Mouse (Mus musculus) heart, embryonic 16.5 days (tissue): ENCODE measurements around the gene Gm28038. TPM values are rescaled to one million over a fixed set of nuclear protein-coding genes. Genes with fewer than 3 reads are reported as not detected.

Source experiments
- ATAC-seq: fragments of 200-750 bp; cut with Nextera tagmentation; replicated peaks from 2 replicates; pipeline ENCODE4 v1.8.0; 2017; ENCODE audit warnings: moderate number of reproducible peaks; ENCODE audit not compliant: insufficient read depth, low FRiP score; ENCODE audit errors: extremely low read depth
- H3K27ac ChIP-seq: fragments of 300-500 bp; sonication (generic); 2 replicates; pipeline ENCODE4 v1.5.1; 2014; ENCODE audit warnings: mild to moderate bottlenecking, low read length, control low read depth, moderate library complexity
- H3K27me3 ChIP-seq: fragments of 300-500 bp; sonication (generic); 2 replicates; pipeline ENCODE4 v1.6.1; 2014; ENCODE audit warnings: low read length, mixed read lengths; ENCODE audit not compliant: control insufficient read depth, insufficient read depth
- H3K36me3 ChIP-seq: fragments of 300-500 bp; sonication (generic); 2 replicates; pipeline ENCODE4 v1.6.1; 2014; ENCODE audit not compliant: control insufficient read depth, insufficient read depth
- H3K4me1 ChIP-seq: fragments of 300-500 bp; sonication (generic); 2 replicates; pipeline ENCODE4 v1.6.1; 2014; ENCODE audit warnings: low read length, mixed read lengths; ENCODE audit not compliant: control insufficient read depth, insufficient read depth
- H3K4me2 ChIP-seq: fragments of 300-500 bp; sonication (generic); 2 replicates; pipeline ENCODE4 v1.6.1; 2014; ENCODE audit warnings: low read depth, mild to moderate bottlenecking, control low read depth, low read length
- H3K4me3 ChIP-seq: fragments of 300-500 bp; sonication (generic); 2 replicates; pipeline ENCODE4 v1.5.1; 2014; ENCODE audit warnings: mild to moderate bottlenecking, control low read depth, low read length
- H3K9ac ChIP-seq: fragments of 300-500 bp; sonication (generic); 2 replicates; pipeline ENCODE4 v1.6.1; 2014; ENCODE audit warnings: low read length, control low read depth
- H3K9me3 ChIP-seq: fragments of 300-500 bp; sonication (generic); replicated peaks from 2 replicates; pipeline ENCODE4 v1.6.1; 2016; ENCODE audit warnings: low read length; ENCODE audit not compliant: control insufficient read depth
- WGBS: fragments of 180-500 bp; shearing (Covaris S2); extraction: QIAGEN DNeasy Blood & Tissue Kit; methylation state at CpG from one replicate; pipeline ENCODE4 v1.1.7; 2014; 5-methylcytosine and 5-hydroxymethylcytosine counted together
- polyA plus RNA-seq: library from polyadenylated mRNA; unstranded; fragments of >200 nt; fragmentation: Nextera tagmentation; extraction: Ambion mirVana; gene quantifications from 2 replicates; pipeline ENCODE4 v1.2.1, GENCODE M21; 2015

Gene Gm28038
- polyA plus RNA-seq, 1 experiment from 2014 or later: not detected

DNA sequence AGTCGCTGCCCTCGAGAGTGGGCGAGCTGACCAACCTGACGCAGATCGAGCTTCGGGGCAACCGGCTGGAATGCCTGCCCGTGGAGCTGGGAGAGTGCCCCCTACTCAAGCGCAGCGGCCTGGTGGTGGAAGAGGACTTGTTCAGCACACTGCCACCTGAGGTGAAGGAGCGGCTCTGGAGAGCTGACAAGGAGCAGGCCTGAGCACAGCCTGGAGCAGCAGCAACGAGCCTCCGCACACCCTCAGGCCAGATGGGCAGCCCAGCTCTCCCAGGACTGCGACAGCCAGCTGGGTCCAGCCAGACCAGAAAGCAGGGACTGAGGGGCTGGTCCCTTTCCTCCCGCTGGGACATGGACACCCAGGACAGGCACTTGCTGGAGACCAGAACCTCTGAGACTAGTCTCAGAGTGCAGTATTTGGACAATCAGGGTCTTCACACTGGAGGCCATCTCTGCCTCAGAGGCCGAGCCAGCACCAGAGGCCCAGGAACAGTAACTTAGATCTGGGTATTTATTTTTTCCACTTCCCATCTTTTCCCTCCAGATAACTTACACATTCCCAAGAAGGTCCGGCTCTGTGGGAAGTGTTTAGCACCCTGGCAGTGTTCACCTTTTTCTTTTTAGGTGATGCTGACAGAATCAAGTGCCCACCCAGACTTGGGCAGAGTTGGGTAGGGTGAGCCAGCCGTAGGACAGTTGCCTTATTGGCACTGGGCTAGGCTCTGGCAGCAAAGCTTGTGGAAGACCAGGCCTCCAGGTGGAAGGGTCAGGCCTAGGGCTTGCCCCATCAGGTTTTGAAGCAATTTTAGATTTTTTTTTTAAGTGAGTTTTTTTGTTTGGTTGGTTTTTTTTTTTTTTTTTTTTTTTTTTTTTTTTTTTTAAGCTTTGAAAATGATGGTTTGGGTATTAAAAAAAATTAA lies 18.7 kb upstream of the Gm28038 start:
- H3K36me3 ChIP-seq: peaks cover 38% of the 10 kb centered on the region
- WGBS: 87% methylated on average over 18 of the region's 18 CpGs
- no peak for ATAC-seq
- H3K27ac ChIP-seq: peak overlapping the region; percentile 41
- H3K4me2 ChIP-seq: no peak overlapping the region
- H3K27me3 ChIP-seq: no peaks in the 10 kb centered on the region
- H3K4me3 ChIP-seq: no peak overlapping the region
- peaks cover 76% of the 10 kb centered on the region for H3K4me1 ChIP-seq
- no peak overlapping the region for H3K9ac ChIP-seq
- no peaks in the 10 kb centered on the region for H3K9me3 ChIP-seq

DNA sequence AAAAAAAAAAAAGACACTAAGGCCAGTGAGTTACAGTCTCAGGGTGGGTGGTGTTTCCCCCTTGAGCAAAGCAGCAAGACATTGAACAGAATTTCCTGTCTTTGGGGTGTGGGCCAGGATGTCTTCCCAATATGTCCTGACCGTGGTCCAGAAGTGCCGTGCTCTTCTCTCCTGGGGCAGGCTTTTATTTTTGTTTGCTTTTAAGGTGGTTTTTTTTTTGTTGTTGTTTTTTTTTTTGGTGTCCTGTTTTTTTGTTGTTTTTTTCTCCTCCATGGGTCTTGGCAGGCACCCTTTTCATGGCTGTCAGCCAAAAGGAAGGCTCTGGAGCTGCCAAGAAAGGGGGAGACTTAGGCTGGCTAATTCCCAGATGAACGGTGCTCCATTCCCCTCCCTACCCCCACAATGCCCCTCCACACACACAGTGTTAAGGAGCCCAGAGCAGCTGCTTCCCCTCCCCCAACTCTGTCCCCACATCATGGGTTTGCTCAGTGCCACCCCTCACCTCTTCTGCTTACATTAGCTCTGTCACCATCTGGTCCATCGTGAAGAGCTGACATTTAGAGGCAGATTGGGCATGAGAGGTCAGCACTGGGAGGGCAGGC lies 17.9 kb upstream of the Gm28038 start:
- Histone ChIP-seq H3K4me2 (no peak overlapping the region), H3K9ac (no peak overlapping the region), H3K27ac (peak overlapping the region; percentile 55), H3K27me3 (no peaks in the 10 kb centered on the region), H3K4me3 (no peak overlapping the region), H3K9me3 (no peaks in the 10 kb centered on the region), H3K4me1 (peaks cover 68% of the 10 kb centered on the region), H3K36me3 (peaks cover 32% of the 10 kb centered on the region)
- WGBS: 46% methylated on average over 4 of the region's 4 CpGs
- no peak for ATAC-seq

- peaks cover 32% of the 10 kb centered on the region for H3K36me3 ChIP-seq
Measured at GRCm38 (mm10) chr2:30263811-30264210, 17.0 kb upstream of the Gm28038 start.

GRCm38 (mm10) chr2:30264671-30265519 lies 15.9 kb upstream of the Gm28038 start:
- H3K9ac ChIP-seq: peak overlapping the region; percentile 64
- H3K4me1 ChIP-seq: peaks cover 55% of the 10 kb centered on the region
- ATAC-seq: no peak
- no peaks in the 10 kb centered on the region for H3K27me3 ChIP-seq
- H3K36me3 ChIP-seq: peaks cover 31% of the 10 kb centered on the region
- WGBS: 45% methylated on average over 7 of the region's 7 CpGs
- no peak overlapping the region for H3K4me3 ChIP-seq
- no peaks in the 10 kb centered on the region for H3K9me3 ChIP-seq
- peak overlapping the region; percentile 95 for H3K27ac ChIP-seq
- no peak overlapping the region for H3K4me2 ChIP-seq

More at GRCm38 (mm10) chr2:30263811-30264210, 17.0 kb upstream of the Gm28038 start:
- Histone ChIP-seq H3K4me3 (no peak overlapping the region), H3K9me3 (no peaks in the 10 kb centered on the region), H3K27me3 (no peaks in the 10 kb centered on the region), H3K4me1 (peaks cover 59% of the 10 kb centered on the region), H3K9ac (no peak overlapping the region), H3K4me2 (no peak overlapping the region), H3K27ac (no peak overlapping the region)
- no peak for ATAC-seq
- WGBS: 86% methylated on average over 6 of the region's 6 CpGs

DNA sequence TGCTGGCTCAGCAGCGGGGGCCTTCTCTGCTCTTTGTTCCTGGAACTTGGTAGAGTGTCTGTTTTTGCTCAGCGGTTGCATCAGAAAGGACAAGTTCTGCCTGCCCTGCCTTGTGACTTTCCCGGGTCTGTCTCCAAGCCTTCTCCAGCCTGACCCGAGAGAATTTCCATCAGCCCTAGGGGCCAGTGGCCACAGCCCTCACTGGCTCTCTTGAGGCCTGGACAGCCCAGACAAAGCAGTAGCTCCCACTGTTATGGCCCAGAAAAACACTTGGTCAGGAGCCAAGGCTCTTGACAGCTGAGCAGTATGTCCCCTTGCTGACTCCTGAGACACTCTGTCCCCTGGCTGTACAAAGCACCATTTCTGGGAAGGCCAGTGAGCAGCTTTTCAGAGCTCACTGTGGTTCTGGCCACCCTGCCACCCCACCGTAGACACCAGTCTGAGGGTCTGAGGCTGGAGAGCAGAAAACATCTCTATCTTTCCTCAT lies 15.0 kb upstream of the Gm28038 start, which contains the start of gene Phyhd1:
Gene Phyhd1 (plus strand): TSS at position 437 of the 487 bp plus-strand sequence.
- Histone ChIP-seq H3K27ac (peak within 1 kb of the TSS; percentile 95), H3K9me3 (no peaks in the 10 kb centered on the region), H3K27me3 (no peaks in the 10 kb centered on the region), H3K4me1 (peaks cover 55% of the 10 kb centered on the region), H3K36me3 (peaks cover 24% of the 10 kb centered on the region), H3K4me2 (peak within 1 kb of the TSS; percentile 39), H3K4me3 (peak within 1 kb of the TSS; percentile 11), H3K9ac (peak within 1 kb of the TSS; percentile 64)
- WGBS: 16% methylated on average over 5 of the region's 5 CpGs
- peak; percentile 69 for ATAC-seq

DNA sequence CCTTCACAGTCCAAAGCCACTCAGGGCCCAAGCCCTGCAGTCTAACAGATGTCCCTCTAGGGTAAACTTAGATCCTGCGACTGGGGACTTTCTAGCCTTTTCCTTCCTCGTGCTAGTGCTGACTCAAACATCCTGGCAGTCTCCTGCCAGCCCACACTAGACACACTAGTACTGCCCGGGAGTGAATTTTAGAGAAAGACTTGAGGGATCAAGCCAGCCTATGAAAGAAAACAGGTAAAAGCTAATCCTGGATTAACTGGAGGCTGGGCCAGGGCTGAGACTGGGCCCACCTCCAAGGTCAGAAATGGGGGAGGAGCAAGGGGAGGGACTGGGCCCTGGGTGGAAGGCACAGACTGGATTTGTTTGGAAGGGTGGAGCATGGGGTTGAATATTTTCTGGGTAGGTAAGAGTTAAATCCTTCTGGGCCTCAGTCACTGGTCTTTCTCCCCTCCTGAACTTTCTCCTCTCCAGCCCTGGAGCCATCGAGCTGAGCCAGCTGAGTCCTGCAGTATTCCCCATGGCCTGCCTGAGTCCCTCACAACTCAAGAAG lies 14.4 kb upstream of the Gm28038 start:
- Histone ChIP-seq H3K4me1 (peaks cover 55% of the 10 kb centered on the region), H3K9me3 (no peaks in the 10 kb centered on the region)
- peak; percentile 68 for ATAC-seq

DNA sequence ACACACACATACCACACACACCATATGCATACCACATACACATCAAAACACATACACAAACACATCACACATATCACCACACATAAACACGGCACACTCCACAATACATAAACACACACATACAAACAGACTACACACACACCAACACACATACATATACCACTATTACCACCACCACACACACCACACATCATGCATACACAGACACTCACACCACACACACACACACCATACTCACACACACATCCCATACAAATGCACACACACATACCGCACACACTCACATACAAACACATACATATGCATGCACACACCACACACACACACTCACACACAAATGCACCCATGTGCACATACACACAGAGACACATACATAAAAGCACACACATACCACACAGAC lies 13.4 kb upstream of the Gm28038 start:
- H3K4me2 ChIP-seq: no peak overlapping the region
- H3K9me3 ChIP-seq: no peaks in the 10 kb centered on the region
- WGBS: 94% methylated on average over 2 of the region's 2 CpGs
- H3K36me3 ChIP-seq: peaks cover 14% of the 10 kb centered on the region
- no peak overlapping the region for H3K4me3 ChIP-seq
- no peak for ATAC-seq
- no peaks in the 10 kb centered on the region for H3K27me3 ChIP-seq
- H3K4me1 ChIP-seq: peaks cover 52% of the 10 kb centered on the region
- no peak overlapping the region for H3K9ac ChIP-seq
- H3K27ac ChIP-seq: no peak overlapping the region

More for the DNA sequence above, 14.4 kb upstream of the Gm28038 start:
- H3K4me3 ChIP-seq: peak overlapping the region; percentile 11
- peaks cover 23% of the 10 kb centered on the region for H3K36me3 ChIP-seq
- 17% methylated on average over 4 of the region's 4 CpGs for WGBS
- H3K4me2 ChIP-seq: peak overlapping the region; percentile 39
- H3K27ac ChIP-seq: peak overlapping the region; percentile 95
- no peaks in the 10 kb centered on the region for H3K27me3 ChIP-seq
- H3K9ac ChIP-seq: peak overlapping the region; percentile 64

GRCm38 (mm10) chr2:30268371-30268770 lies 12.5 kb upstream of the Gm28038 start:
- no peak for ATAC-seq

More at GRCm38 (mm10) chr2:30268371-30268770, 12.5 kb upstream of the Gm28038 start:
- no peak overlapping the region for H3K9ac ChIP-seq
- H3K27me3 ChIP-seq: no peaks in the 10 kb centered on the region
- no peak overlapping the region for H3K4me2 ChIP-seq
- H3K4me1 ChIP-seq: peaks cover 44% of the 10 kb centered on the region
- H3K36me3 ChIP-seq: peaks cover 10% of the 10 kb centered on the region
- WGBS: 60% methylated on average over 4 of the region's 4 CpGs
- H3K9me3 ChIP-seq: no peaks in the 10 kb centered on the region
- no peak overlapping the region for H3K4me3 ChIP-seq
- H3K27ac ChIP-seq: no peak overlapping the region
